Mouse (Mus musculus) CD8-positive naive resting alpha-beta T cell, adult 2 months (primary cell): ENCODE data around the gene Rbms1.

ENCODE experiments used
- DNase-seq, 2 experiments: peaks; one replicate each; pipeline ENCODE4 v3.0.0; 2022; ENCODE audit warnings: low read depth in 2 of 2, low spot score in 2 of 2

The Rbms1 gene

GRCm38 (mm10) chr2:60962671-60963421, at the start of gene Rbms1:
Gene Rbms1 (minus strand): TSS chr2:60963192.
- peak; percentile 5 to 7 for DNase-seq

DNA sequence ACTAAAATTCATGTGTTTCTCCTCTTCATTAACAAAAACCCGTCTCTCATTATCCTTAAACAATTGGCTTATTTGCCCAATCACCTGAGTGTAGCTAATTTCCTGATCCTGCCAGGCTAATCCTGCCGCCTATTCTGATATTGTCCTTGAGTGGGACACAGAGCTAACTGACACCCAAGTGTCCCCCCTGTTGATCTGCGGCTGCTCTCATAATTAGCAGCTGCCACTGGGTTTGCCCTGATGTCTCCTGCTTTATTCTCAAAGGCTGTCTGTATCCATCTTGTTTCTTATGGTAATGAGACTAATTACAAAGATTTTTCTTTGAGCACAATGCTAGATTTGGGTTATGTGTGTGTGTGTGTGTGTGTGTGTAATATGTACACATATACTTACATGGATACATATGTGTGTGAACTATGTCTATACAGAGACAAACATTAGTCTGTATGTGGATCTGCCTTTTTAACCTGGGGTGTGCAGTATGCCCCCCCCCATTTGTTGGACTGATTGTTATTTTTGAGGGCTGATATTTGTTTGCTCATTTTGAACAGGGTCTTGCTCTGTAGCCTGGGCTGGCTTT, 49.3 kb upstream of the Rbms1 start:
- DNase-seq = no peak

DNA sequence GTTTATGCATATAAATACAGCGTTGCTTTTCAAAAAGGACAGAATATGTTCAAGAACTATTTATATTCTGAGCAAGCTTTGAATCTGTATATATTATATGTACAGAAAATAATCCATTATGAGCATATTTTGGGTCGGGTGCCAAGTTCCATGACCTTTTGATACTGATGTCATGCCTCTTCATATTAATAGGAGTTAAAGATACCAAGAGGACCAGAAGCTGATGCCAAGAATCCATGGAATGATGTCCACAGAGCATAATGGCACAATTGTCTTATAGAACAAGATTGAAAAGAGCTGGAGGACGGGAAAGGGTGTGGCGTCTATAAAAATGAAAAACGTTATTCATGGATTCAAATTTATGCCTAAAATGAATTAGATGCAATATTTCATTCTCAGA, 23.3 kb upstream of the Rbms1 start:
- DNase-seq = no peak

DNA sequence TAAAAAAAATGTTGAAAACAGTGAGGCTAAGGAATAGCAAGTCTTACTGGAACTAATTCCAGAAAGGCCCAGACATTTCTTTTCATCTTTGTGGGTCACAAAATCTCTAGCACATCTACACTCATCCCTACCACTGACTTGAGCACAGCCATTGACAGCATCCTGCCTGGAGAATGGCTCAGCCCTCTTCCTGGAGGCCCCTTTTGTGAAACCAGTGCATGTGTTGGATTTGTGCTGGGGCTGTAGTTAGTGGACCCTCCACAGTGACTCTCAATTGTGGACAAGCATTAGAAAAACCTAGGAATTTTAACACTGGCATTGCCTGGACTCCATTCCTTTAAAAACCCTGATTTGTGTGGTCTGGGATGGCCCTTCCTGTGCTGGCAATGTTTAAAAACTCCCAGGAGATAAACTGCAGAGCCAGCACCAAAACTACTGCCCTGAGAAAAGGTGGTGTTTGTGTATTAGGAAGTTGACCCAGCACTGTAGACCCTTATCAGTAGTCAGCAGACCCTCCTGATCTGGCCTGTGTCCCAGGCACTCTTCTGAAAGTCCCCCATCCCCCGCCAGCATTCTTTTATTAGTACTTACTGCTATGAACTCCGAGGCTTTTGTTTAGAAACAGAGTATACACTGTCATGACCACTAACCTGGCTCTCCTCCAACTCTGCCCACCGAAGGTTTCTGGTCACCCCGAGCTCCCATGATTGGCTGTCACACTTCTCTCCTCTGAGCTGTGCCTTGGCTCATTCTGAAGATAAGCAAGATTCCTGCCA, 15.7 kb upstream of the Rbms1 start:
- DNase-seq = no peak

GRCm38 (mm10) chr2:60972189-60972814, 9.3 kb upstream of the Rbms1 start:
- DNase-seq = no peak

GRCm38 (mm10) chr2:60963616-60964015, 624 bp upstream of the Rbms1 start:
- no peak for DNase-seq

- DNase-seq = no peak
Measured at GRCm38 (mm10) chr2:60962001-60962670, 856 bp downstream of the Rbms1 start.

GRCm38 (mm10) chr2:60961281-60961680, 1.7 kb downstream of the Rbms1 start:
- no peak for DNase-seq

GRCm38 (mm10) chr2:60948241-60948640, 14.8 kb downstream of the Rbms1 start:
- DNase-seq = no peak

DNA sequence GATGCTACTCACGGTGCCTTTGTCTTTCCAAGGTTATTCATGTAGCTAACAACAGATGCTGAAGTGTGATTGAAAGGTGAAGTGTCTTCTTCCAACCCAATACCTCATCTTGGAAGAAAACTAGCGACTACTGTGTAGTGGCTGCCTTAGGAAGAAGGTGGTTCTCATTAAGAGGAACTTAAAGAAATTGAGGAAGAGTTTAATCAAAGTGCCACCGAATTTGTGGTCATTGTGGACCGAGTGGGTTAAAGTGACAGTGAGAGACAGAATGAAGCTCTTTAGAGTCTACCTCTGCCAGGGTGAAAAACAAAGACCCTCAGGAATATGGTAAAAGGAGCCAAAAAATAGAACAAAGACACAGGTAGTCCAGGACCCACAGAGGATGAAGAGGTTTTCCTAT, 15.2 kb downstream of the Rbms1 start:
- DNase-seq = no peak

DNA sequence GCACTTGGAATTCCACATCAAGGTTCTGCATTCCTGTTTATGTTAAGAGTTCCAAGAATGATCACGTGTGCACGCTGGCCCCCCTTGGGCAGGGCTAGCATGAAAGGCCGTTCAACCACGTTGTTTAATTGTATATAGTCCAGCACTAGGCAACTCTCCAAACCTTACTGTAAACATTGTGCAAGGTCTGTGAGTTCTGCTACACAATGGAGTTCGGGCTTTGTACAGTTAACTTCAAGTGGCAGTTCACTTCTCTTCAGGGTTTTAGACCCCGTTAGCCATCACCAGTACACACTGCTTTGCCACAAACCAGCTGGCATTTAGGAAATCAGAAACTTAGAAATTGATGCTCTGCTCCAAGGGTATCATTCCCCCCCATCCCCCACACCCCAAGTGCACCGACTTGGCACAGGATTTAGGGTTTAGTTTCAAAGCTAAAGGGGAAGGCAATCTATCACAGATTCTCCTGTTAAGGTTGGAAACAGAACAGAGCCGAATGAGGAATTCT, 22.5 kb downstream of the Rbms1 start:
- DNase-seq = no peak

GRCm38 (mm10) chr2:60939957-60940356, 23.0 kb downstream of the Rbms1 start:
- DNase-seq = no peak

GRCm38 (mm10) chr2:60936910-60937309, 26.1 kb downstream of the Rbms1 start:
- DNase-seq = no peak

GRCm38 (mm10) chr2:60928948-60929347, 34.0 kb downstream of the Rbms1 start:
- DNase-seq = no peak

GRCm38 (mm10) chr2:60927906-60928775, 34.9 kb downstream of the Rbms1 start:
- no peak for DNase-seq

- DNase-seq = no peak
Measured at GRCm38 (mm10) chr2:60925063-60925462, 37.9 kb downstream of the Rbms1 start.

GRCm38 (mm10) chr2:60923756-60924544, 39.0 kb downstream of the Rbms1 start:
- peak in 1 of 2 experiments; percentile 9 for DNase-seq

GRCm38 (mm10) chr2:60923111-60923510, 39.9 kb downstream of the Rbms1 start:
- DNase-seq = no peak

GRCm38 (mm10) chr2:60922351-60922750, 40.6 kb downstream of the Rbms1 start:
- no peak for DNase-seq
